Mouse (Mus musculus) adrenal gland, postnatal 14 days (tissue): ENCODE data around the gene Tspan32. TPM values are rescaled to one million over a fixed set of nuclear protein-coding genes. Genes with fewer than 3 reads are reported as not detected.

Experiments used
- DNase-seq: peaks from one replicate; pipeline ENCODE4 v3.0.0; 2021; ENCODE audit warnings: mixed read lengths
- total RNA-seq: library from RNA; stranded (reverse); gene quantifications from 2 replicates; pipeline ENCODE4 v1.2.3, GENCODE M21; 2021

The Tspan32 gene
- total RNA-seq, 1 experiment from 2014 or later, result 2.0 TPM

DNA sequence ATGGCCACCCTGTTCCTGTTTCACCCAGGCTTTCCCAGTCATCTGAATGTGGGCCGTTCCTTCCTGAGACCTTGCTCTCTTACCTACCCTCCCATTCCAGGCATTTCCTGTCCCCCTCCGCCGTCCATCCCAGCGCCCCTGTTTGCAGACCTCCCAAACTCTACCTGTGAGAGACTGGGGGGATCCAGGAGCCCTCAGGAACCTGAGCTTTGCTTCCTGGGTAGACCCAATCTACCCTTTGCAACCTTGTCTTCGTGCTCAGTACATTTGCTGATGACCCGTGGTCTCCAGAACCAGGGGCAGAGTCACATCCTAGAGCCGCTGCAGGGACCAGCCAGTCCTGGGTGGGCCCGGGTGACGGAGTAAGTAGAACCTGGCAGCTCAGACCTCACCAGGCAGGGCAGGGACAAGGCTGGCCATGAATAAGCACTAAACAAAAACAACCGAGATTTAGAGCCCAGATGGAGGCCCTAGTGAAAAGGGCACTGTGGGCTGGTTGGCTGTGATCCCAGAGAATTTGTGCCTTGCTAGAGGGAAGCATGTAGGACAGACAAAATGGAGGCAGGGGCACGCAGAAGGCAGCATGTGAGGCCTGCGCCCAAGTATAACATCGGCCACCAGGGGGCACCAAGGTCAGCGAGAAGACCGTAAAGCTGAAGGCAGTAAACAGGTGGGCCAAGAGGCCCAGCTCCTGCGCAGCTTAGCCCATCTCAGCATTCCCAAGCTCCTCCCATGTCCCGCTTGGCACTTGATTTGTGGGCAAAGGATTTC, 2.9 kb downstream of the Tspan32 start:
- peak; percentile 97 for DNase-seq

DNA sequence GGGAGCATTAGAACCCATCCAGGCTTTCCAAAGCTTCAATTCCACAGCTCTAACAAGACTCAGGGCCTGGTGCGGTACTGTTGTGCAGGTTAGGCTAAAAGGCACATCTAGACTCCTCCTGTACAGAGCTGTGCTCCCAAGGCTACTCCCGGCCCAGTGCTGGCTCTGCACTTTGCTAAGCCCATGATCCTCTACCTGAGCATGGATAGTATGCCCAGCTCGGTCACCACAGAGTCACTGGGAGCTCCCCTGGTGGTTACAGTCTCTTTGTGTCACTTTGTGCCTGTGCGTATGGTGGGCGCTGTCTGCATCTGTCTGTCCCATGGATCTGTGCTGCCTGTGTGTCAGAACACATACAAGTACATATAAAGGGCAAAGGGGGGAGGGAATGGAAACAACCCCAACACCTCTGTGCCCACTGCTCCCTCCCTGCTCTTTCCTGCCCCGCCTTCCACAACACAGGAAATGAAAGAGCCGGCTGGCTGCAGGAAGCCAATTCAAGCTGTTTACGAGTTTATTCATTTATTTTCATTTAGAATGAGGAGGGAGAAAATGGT, 3.6 kb downstream of the Tspan32 start:
- DNase-seq, result peak; percentile 65

DNA sequence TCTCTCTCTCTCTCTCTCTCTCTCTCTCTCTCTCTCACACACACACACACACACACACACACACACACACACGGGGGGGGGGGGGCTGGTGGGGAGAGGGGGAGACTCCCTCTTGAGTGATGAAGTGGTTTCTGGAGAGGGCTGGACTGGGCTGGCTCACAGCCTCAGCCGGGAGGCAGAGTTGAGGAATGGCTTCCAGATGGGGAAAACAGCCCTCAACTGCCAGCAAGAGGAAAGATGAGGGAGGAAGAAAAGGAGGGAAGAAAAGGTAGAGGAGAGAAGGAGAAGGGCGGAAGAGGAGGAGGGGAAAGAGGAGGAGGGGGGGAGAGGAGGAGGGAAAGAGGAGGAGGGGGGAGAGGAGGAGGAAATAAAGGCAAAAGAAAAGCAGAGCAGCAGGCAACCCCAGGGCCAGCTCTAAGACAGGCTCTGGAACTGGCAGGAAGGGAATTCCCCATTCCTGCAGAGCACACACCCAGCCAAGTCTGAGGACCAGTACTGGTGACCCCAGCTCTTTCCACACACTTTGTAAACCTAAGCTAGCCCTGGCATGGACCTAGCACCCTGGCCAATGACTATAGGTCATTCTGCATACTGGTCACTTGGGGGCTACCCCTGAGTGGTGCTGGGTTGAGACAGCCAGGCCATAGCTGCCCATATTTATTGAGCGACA, 4.3 kb downstream of the Tspan32 start:
- DNase-seq, result no peak

DNA sequence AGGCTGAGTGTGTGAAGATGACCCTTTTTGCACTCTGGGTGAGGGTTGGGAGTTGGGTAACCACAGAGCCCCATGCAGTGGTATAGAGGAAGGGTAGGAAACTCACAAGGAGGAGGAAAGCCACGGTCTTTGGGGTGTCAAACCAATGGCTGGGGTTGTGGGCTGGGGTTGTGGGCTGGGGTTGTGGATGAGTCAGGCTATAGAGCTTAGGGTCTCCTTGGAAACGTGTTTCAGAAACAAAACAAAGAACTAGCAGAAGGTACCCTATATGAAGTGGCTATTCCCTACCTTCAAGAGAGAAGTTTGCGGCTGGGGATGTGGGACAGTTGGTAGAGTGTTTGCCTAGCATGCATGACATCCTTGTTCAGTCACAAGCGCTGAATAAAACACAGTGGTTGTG, 5.2 kb downstream of the Tspan32 start:
- DNase-seq, result no peak

DNA sequence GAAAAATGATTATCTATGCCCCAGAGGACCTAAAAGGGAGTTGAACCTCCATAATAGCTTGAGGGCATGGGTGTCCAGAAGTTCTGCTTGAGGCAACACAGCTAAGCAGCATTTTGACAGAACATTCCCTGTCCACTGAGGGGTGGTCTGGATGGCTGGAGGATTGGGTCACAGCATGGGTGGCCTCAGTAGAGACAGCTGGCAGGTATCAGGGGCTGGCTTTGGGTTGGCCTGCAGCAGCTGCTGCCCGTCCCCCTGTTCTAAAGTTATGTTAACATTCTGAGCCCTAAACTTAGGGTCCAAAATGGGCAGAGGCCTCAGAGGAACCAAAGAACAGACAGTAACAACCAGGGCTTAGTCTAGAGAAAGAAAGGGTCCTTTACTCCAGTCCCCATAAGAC, 6.4 kb downstream of the Tspan32 start:
- no peak for DNase-seq

DNA sequence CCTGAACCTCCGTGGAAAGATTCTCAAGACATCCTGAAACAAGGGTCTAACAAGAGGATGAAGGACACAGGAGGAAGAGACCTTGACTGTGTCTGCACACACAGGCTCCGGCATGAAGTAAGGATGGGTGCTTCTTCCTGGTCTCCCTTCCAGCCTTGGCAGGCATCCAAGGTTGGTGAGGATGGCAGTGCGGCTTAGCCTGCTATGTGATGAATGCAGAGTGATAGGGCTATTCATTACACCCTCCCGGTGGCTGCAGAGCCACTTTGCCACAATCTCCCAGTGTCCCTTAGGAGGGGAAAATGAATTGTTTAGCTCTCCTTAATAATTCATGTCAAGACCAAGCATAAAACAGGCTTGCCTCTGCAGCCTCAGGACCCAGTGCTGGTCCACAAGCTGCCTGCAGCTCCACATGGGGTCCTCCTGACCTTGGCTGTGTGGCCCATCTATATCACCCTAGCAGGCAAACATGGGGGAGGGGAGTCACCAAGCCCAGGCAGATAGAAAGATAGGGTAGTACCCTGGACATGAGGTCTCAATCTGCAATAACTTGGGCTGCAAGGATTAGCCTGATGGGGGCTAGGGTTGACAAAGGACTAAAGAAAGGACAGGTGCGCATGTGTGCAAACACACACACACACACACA, 7.5 kb downstream of the Tspan32 start:
- DNase-seq, result peak; percentile 81

DNA sequence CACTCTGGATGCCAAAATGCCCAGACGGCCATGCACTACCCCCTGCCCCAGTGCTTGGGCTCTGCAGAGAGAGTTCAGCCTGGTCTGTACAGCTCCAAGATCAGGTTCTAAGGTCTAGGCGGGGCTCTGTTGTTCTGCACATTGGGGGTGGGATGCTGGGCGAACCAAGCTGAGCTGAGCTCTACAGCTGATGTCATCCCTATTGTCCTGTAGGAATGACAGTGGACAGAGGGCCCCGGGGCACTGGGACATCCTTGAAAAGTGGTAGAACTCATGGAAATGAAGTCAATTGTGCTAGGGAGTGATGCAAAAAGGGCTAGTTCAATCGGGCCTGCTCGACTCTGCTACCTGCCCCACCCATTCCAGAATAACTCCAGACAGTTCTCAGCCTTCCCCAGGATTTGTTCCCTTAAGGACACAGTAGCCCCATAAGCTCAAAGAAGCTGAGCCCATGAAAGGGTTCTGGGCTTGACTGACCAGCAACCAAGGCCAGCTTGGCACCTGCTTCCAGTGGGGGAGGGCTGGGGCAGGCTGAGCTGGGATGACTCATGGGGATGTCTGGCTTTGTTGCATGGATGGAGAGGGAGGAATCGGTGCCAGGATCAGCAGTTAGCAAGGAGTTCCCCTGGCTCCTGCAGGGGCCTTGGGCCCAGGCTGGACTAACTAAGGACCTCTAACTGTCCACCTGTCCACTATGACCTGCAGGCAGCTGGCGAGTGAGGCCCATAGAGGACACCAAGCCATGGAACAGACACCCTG, 8.8 kb downstream of the Tspan32 start:
- peak; percentile 92 for DNase-seq

DNA sequence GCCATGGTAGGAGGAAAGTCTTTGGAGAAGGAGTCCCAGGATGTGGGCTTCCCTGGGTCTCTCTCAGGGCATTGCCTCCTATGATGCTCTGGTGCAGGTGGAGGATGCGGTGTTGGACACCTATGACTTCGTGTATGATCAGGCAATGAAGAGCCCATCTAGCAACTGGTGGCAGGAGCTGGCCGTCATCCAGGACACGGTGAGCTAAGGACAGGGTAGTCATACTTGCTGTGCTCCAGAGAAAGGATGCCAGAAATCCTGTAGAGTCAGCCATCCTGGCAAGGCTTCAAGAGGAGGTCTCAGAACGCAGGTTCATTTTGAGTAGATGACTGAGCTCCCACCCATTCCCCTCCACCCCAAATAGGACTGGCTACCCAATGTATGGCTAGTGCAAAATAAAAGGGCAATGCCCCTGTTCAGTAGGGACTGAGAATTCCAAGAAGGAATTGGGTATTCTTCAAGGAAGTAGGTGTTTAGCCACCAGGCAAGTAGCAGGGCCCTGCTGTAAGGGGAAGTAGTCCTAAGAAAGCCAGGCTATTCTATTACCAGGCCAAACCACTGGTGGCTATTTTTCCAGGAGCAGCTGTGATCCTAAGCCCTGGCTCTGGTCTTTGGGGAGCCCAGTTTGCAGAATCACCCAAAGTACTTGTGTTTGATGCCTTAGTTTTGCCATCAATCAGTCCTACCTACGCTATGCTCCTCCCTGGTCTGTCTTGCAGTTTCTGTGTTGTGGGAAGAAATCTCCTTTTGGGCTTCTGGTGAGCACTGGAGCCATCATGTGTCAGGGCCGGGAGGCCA, 10.2 kb downstream of the Tspan32 start:
- DNase-seq, result peak; percentile 77

DNA sequence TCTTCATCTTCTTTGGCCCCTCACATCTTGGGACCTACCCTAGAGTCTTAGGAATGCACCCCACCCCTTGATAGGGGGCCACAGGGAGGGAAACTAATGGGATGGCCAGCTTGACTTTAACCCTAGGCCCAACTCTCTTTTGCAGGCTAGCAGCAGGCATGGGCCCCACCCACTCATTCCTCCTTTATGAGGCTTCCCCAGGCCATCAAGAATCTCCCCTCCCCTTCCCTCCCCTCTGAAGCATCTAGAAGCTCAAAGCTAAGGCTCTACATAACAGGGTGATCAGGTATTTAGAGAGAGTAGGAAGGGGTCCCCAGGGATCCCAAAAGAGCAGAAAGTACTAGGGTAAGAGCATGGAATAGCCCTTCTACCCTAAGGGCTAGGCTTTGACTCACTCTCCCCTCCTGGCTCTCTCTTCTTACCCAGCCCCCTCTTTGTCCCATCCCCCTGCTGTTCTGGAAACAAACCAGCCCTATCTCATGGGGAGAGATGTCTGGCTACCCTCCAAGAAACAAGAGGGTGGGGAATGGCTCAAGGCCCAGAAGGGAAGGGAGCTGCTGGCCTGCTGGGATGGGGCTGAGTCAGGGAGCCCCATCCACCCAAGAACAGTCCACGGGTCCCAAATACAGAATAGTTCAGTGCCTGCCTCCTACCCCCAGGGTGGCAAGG, 11.0 kb downstream of the Tspan32 start:
- peak; percentile 80 for DNase-seq

DNA sequence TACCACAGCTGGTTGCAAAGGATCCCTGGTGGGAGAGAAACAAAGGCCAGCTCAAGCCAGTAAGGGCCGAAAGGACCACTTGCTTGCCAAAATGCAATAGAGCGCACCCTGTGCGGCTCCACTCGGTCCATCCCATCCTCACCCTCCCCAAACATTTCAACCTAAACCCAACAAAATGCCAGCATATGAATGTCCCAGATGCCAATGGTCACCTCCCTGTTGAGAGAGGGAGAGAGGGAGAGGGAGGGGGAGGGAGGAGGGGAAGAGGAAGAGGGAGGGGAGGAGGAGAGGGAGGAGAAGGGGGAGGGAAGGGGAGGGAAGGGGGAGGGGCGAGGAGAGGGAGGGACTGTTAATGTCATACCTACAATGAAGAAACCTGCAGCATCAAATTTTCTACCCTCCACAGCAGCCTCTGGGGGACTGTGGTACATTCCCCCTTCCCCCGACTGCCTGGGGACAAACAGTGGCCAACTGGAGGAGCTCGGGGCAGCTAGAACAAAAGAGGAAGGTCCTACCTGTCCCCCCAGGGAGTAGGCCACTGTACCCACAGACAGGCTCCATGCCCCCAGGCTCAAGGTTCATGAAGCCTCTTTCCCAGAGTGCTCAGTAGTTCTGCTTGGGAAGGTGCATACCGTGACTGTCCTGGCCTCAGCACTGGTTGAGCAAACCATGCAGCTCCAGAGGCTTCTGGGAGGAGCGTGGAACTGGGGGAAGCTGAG, 11.7 kb downstream of the Tspan32 start:
- no peak for DNase-seq

DNA sequence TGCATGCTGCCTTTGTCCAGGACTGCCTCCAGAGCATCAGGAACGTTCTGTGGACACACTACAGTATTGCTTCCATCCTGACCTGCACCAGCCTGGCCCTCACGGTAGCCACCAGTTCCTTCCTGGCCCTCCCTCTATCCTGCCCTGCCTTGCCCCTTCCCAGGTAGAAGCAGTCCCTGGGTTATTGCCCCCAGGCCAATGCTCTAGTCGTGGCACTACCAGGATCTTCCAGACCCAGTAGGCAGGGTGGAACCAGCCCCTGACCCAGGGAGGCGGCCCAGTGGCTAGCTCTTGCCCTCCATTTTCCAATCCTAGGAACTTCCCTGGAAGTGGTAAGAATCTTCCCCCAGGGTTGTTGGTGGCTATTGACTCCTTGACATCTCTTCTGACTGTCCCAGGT, 12.3 kb downstream of the Tspan32 start:
- no peak for DNase-seq

DNA sequence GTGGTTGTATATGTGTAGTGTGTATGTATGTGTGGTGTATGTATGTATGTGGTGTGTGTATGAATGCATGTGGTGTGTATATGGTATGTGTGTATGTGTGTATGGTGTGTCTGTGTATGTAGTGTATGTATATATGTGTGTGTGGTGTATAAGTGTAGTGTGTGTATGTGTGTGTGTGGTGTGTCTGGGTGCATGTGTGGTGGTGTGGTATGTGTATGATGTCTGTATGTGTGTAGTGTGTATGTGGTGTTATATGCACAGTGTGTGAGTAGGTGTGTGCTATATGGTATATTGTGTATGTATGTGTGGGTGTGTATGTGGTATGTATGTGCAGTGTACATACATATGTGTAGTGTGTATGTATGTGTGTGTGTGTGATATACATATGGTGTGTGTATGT, 15.2 kb downstream of the Tspan32 start:
- DNase-seq, result no peak

DNA sequence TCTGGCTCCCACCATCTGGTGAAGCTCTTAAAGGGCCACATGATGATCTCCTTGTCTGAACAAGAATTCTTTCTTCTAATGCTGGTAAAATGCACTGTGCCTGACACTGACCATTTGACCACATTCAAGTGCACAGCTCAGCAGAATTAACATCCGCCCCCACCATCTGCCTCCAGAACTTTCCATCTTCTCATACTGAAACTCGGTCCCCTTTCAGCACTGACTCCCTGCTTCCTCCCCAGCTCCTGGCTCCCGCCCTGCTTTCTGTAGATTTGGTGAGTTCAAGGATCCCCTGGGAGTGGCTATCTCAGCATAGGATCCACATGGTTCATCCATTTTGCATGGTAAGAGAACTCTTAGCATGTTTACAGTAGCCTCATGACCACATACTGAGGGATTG, 15.9 kb downstream of the Tspan32 start:
- DNase-seq, result no peak

DNA sequence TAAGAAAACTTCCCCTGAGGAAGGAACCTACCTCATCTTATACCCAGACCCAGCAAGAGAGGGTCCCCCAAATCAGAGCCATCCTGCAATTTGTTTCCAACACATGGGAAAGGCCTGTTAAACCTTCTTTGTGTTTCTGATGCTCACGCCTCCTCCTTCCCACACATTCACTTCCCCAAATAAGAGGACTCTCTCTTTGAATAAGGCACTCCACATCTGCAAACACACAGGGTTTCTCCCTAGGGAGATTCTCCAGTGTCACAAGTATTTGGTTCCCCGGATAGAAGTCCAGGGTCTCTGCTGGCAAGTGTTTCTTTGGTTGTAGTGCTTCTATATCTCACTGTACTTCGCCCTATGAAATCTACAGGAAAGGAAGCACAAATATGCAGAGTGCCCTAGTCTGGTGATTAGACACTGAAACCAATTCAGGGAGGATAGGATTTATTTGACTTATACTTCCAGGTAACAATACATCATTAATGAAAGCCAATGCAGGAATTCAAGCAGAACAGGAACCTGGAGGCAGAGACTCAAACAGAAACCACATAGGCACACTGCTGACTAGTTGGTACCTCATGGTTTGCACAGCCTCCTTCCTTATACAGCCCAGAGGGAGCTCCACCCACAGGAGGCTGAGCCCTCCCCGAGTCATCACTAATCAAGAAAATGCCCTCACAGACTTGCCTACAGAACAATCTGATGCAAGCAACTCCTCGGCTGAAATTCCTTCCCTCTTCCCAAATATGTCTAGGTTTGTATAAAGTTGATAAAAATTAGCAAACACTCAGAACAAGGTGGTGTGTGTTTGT, 16.7 kb downstream of the Tspan32 start:
- no peak for DNase-seq

DNA sequence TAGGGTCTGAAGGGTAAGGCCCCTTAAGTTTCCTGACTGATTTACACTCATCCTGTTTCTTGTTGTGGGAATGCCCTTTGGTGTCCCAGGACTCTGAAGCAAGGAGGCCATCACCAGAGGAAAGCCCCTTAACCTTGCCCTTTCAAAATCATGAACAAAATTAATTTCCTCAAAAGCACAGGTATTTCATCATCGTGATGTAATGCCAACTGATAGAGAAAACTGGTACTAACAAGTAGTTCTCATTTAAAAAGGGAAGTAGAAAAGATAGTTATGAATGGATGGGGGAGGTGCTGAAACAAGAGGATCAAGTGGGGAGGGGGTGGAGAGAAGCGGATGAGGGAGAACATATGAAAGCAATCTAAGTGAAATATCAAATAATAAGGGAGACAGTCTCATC, 18.7 kb downstream of the Tspan32 start:
- DNase-seq, result no peak

DNA sequence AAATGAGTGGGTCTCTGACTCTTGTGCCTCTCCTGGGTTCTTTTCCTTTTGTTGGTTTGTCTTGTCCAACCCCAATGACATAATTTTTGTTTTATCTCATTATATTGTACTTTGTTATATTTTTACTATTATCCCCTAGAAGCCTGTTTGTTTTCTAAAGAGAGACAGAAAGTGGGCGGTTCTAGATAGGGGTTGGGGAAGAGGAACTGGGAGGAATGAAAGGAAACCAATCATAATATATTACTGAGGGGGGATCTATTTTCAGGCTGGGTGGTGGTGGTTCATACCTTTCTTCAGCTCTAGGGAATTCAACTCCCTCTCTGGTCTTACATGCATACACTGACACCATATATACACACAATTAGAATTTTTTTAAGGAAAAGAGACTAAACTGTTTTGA, 19.4 kb downstream of the Tspan32 start:
- DNase-seq, result no peak

DNA sequence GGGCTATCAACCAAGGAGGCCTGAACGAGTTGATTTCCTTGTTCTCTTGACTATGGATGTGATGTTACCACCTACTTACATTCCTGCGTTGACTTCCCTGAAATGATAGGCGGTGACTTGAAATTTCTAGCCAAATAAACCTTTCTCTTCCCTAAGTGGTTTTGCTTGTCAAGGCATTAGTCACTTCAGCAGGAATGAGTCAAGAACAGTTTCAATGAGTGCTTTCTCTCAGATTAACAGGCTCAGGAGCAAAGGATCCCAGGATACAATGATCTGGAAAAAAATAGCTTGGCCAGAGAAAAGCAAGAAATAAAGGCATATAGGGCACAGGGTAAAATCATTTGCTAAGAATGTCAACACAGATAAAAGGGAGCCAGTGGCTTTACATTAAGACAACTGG, 20.6 kb downstream of the Tspan32 start:
- DNase-seq, result no peak

DNA sequence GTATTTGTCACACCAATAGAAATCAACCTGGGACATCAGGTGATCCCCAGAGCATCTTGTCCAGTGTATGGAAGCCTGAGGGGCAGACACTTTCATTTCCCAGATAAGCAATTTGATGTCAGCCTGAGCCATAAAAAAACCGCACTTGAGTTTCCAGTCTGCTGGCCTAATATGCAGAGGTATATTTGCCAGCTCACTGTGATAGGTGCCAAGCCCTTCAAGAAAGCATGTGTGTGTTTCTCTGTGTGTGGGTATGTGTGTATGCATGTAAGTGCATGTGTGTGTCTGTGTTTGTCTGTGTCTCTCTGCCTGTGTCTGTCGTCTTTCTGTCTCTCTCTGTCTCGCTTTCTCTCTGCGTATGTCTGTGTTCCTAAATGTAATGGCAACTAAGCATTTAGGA, 22.4 kb downstream of the Tspan32 start:
- no peak for DNase-seq

DNA sequence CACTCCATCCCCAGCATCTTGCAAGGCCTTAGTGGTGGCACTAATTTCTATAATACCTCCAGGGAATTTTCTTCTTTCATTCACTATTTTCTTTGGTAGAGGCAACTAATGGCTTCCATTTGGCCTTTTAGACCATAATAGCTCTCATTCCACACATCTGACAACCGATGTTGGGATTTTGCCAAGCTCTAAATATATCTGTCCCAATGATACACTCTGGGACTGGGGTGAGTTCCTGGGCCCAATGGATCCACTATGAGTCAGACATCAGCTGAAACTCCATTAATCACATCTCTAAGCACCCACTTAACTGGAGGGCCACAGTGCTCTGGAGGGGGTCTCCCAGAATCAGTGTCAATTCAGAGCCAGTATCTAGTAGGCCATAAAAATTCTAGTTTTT, 27.0 kb downstream of the Tspan32 start:
- DNase-seq, result peak; percentile 48
